Mouse (Mus musculus) small intestine, adult 2 months (tissue): ENCODE measurements around the gene Prr5l.

Experiments used
- CTCF ChIP-seq: fragments of 200-500 bp; IDR thresholded peaks from 2 replicates; pipeline ENCODE4 v1.5.1; 2012; ENCODE audit warnings: low read depth, mild to moderate bottlenecking, control low read depth, inconsistent platforms, low read length, moderate library complexity, mixed read lengths; ENCODE audit not compliant: insufficient replicate concordance, insufficient read length; ENCODE audit errors: extremely low read depth
- POLR2A ChIP-seq: fragments of 200-500 bp; IDR thresholded peaks from 2 replicates; pipeline ENCODE4 v1.6.1; 2012; ENCODE audit warnings: low read depth, mild to moderate bottlenecking, control low read depth, inconsistent platforms, low read length, moderate library complexity

GRCm38 (mm10) chr2:101885768-101886438 lies 3.1 kb upstream of the Prr5l start, which contains the start of gene Commd9:
- TF ChIP-seq CTCF (no peak), POLR2A (no peak)
